Mouse (Mus musculus): ENCODE results near the gene Pard6a.

GRCm38 (mm10) chr8:105702001-105702401 is 1.1 kb downstream of the Pard6a start:
- no peak for TF ChIP-seq CTCF (IDR thresholded peaks at IDR 0.05; ENCODE audit: low read depth, low read length)
- 0 out of 2 replicates have a peak, but pooled peaks have one; percentile 46 for TF ChIP-seq POLR2AphosphoS5 (IDR thresholded peaks at IDR 0.05; ENCODE audit: insufficient replicate concordance, low read depth, low read length)
- no peak for TF ChIP-seq TAL1 (conservative IDR thresholded peaks at IDR 0.05; ENCODE audit: low read depth, low read length)
- TF ChIP-seq GATA1 (IDR thresholded peaks at IDR 0.05; ENCODE audit: borderline replicate concordance, low read length): no peak
- TF ChIP-seq GATA2 (IDR thresholded peaks at IDR 0.05; ENCODE audit: borderline replicate concordance, low read depth, low read length): no peak

All from G1E (cell line).